Mouse (Mus musculus) cortical plate, adult 2 months (tissue): Measurements from ENCODE around the gene Erp29.

ENCODE experiments used
- CTCF ChIP-seq: fragments of 200-500 bp; IDR thresholded peaks from 2 replicates; pipeline ENCODE4 v1.5.1; 2011; ENCODE audit warnings: mild to moderate bottlenecking, control low read depth, low read length; ENCODE audit not compliant: insufficient read depth; ENCODE audit errors: extremely low read depth
- POLR2A ChIP-seq: fragments of 200-500 bp; IDR thresholded peaks from 2 replicates; pipeline ENCODE4 v1.6.1; 2011; ENCODE audit warnings: mild to moderate bottlenecking, low read length, control low read depth; ENCODE audit not compliant: insufficient read depth; ENCODE audit errors: extremely low read depth

- TF ChIP-seq CTCF (no peak), POLR2A (no peak)
Measured at GRCm38 (mm10) chr5:121438756-121439155, 13.6 kb downstream of the Erp29 start.
